Mouse (Mus musculus) bone marrow, adult 2 months (tissue): ENCODE data around the gene Car5a.

Source experiments
- CTCF ChIP-seq: fragments of 200-500 bp; IDR thresholded peaks from 2 replicates; pipeline ENCODE4 v1.5.1; 2011; ENCODE audit warnings: low read length, control low read depth; ENCODE audit not compliant: control insufficient read depth, insufficient read depth
- POLR2A ChIP-seq: fragments of 200-500 bp; IDR thresholded peaks from 2 replicates; pipeline ENCODE4 v1.6.1; 2011; ENCODE audit warnings: low read depth, mild to moderate bottlenecking, control low read depth, low read length, borderline replicate concordance; ENCODE audit not compliant: control insufficient read depth

- TF ChIP-seq CTCF (no peak), POLR2A (no peak)
Observed at GRCm38 (mm10) chr8:121953821-121954545, 9.3 kb upstream of the Car5a start.
